Mouse (Mus musculus) testis, adult 2 months (tissue): Measurements from ENCODE around the gene Ncoa5.

ENCODE experiments used
- CTCF ChIP-seq: fragments of 200-500 bp; IDR thresholded peaks from 2 replicates; pipeline ENCODE4 v1.5.1; 2012; ENCODE audit warnings: low read depth, mild to moderate bottlenecking, inconsistent platforms, low read length, moderate library complexity; ENCODE audit not compliant: control insufficient read depth, insufficient read depth, insufficient replicate concordance
- POLR2A ChIP-seq: fragments of 200-500 bp; IDR thresholded peaks from 2 replicates; pipeline ENCODE4 v1.6.1; 2012; ENCODE audit warnings: low read depth, mild to moderate bottlenecking, inconsistent platforms, low read length, moderate library complexity; ENCODE audit not compliant: control insufficient read depth

- TF ChIP-seq POLR2A, result no peak
- TF ChIP-seq CTCF, result no peak
Observed at GRCm38 (mm10) chr2:164952448-164952847, 82.2 kb downstream of the Ncoa5 start.
